Mouse (Mus musculus): ENCODE data around the gene Gpr37.

Gene Gpr37

DNA sequence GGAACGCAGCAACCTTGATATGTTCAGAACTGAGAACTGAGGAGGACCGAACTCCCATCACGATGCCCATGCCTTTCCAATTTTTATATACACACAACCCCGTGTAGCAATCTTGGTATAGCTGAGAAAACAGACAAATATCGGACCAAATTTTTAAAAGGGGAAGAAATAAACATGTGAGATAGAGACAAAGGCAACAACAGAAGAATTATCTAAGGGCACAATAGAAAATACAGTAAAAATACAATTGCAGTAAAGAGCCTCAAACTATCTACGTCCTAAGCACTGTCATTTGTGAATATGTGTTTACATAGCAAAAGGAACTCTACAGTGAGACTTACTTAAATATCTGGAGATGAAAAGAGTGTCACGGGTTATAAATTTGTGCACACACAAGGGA lies at the start of gene Gpr37:
TSS of gene Gpr37 (minus strand) at position 101 of the 400 bp plus-strand sequence.
- peak in 1 of 2 experiments; percentile 10 for DNase-seq (ENCODE audit: low spot score in 2 of 2)

DNA sequence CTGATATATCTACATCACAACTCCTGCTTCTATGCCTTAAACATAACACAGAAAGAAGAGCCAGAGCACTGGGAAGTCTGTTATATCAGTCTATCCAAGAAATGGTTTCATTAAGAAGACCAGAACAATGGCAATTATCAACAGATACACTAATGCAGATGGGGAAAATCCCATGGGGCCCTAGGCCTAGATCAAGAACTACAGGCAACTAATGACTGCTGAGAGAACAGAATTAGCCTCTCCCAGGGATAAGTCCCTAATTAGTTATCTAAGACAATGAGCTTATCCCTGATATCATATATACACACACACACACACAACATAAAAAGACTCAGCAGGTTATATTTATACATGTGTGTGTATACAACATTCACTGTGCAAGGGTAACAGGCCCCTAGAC lies 46.0 kb upstream of the Gpr37 start:
- DNase-seq (ENCODE audit: low spot score in 2 of 2) = no peak

DNA sequence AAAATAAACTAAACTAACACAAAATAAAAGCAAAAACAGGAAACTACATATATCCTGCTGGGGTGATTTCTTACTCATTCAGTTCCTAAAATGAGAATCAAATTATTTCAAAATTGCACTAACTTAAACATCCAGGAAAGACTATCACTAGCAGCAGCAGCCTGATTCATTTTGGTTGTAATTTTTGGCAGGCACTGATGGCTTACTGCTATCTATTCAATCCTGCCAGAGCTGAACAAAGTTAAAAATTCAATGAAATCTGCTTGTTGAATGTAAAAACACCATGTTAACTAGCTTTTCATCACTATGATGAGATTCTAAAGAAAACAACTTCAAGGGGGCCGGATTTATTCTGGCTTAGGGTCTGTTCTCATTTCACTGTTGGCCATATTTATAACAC lies 36.0 kb upstream of the Gpr37 start:
- no peak for DNase-seq (ENCODE audit: low spot score in 2 of 2)

DNA sequence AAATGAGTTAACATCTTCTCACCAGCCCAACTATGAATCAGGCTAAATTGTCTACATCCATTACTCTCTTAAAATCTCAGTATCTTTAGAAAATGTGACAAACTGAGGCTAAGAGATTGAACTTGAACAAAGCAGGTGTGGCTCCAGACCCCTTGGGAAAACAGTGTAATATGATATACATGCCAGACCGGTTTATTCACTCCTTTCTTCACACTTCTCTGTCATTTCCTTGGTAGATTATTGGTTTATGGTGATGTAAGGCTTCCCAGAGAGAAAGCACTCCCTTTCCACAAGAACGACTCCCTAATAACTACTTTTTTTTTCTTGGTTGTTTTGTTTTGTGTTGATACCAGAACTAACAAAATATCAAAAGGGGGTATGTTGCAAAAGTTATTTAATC lies 20.1 kb upstream of the Gpr37 start:
- DNase-seq (ENCODE audit: low spot score in 2 of 2) = no peak

DNA sequence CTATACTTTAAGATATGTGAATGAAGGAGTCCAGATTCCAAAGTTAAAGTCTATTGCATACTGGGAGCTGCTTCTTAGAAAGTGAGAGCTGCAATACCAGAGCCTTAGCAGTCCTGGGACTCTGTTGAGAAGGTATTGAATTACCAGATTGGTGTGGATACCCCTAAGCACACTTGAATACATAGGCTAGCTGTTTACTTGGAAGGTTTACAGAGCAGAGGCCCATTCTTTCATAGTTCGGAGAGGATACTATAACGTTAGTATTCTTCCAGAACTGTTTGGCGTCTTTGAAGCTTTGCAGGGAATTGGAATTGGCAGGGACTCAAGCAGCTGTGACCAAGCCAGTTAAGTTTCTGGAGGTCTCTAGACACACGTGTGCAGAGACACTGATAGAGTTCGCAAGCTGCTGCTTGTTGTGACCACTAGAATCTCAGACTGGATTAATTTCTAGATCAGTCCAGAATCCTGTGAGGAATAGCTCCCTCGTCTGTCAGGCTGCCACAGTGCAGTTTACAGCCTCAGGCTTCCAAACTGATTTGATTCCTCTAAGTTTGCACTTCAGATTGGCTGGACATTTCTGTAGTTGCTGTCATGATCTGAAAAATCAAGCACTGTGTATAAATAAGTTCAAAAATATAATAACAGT lies 18.8 kb upstream of the Gpr37 start:
- peak; percentile 81 to 82 for DNase-seq (ENCODE audit: low spot score in 2 of 2)

DNA sequence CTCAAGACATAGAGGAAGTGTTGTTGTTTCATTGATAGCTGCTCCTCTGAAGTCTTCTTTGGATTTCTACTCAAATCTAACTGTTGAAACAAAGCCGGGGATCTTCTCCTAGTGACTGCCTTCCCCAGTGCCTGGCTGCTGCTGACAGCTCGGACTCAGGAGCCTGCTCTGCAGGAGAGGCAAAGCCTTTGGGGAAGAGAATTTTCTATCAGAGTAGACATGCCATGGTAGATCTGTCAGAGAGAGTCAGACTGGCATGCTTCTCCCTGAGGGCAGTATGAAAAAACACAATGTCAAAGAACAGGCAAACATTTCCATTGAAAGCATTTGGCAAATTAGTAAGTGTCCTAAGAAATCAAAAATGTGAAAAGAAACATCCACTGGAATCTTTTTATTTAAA lies 9.4 kb upstream of the Gpr37 start:
- DNase-seq (ENCODE audit: low spot score in 2 of 2) = no peak

DNA sequence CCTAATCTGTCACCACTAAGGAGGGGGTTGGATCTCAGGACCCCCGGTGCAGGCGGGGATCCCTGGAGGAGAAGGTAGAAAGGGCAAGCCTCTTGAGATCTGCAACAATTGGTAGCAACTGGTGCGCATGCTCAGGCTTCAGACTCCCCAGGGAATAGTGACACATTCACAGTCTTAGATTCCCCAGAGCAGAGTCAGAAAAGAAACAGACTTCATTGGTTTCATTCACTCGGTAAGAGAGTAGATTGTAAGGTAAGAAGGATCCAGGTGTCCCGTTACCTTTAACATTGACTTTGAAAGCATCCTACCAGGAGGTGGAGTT lies 284 bp downstream of the Gpr37 start:
- peak in 1 of 2 experiments; percentile 70 for DNase-seq (ENCODE audit: low spot score in 2 of 2)

DNA sequence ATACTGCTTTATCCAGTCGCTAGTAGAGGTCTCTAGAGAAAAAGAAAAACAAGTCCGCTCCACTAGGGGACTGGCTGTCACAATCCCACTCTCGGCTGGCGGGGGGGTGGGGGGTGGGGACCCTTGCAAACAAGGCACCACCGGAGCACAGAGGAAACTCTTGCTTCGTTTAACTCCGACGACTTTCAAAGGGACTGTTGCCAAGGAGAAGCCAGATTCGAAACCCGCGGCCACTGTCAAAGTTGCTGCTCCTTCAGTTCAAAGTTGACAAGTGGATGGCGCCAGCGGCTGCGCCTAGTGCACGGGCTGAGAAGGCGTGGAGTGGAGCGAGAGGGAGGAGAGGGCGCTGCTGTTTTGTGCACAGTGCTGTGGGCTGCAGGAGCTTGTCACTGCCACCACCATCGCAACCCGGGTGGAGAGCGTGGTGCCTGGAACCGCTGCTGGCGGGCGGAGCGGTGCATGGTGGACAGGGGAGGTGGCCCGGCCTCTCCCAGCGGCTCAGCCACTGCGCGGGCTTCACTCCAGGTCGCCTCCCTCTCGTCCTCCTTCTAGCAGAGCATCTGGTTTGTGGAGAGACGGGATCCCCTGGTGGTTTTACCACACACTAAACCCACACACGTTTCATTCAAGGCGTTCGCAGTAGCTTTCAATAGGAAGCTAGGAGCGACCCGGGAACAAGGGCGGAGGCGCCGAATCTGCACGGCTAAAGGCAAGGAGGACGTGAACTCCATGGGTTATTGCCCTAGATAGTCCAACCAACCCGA lies 827 bp downstream of the Gpr37 start:
- DNase-seq (ENCODE audit: low spot score in 2 of 2) = peak; percentile 61 to 75

DNA sequence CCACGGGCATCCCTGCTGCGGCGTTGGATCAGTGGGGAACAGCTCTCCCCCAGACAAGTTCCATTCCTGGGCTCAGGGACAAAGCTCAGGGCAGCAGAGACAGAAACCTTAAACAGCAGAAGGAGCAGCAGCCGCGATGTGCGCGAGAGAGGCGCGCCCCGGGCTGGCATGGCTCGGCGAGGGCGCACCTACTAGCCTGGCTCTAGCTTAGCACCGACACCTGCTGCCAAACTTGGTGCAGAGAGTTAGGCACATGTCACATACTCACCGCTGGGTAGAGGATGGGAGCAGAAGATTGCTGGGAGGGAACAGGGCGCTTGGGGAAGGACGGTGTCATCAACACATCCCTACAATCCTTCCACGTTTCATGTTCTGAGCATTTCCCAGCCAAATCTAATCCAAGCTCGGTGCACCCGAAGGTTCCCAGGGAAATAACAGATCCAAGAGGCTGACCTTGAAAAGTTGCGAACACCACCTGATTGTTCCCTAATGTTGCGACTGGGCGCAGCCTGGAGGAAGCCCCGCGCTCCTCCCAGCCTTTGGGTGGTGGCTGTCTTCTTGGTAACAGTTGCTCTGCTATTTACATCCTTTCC lies 1.5 kb downstream of the Gpr37 start:
- DNase-seq (ENCODE audit: low spot score in 2 of 2) = peak; percentile 39 to 56

DNA sequence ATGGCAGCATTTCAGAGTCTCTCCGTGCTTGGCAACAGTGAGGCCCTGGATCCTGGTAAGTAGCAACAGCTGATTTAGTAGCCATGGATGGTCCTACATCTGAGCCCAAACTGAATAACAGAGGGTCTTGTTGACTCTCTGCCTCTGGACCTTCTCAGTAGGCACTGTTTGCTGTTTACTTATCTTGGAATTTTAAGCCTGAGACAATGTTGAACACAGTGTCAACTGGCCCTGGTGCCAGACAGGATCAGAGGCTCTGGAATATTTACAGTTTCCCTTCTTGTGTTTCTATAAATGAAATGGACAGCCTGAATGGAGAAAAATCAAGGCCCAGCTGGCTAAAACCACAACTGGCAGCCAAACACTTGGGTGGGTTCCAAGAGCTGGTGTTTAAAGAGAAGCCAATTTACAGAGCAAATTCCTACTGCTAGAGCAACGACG lies 3.7 kb downstream of the Gpr37 start:
- peak; percentile 23 to 30 for DNase-seq (ENCODE audit: low spot score in 2 of 2)

DNA sequence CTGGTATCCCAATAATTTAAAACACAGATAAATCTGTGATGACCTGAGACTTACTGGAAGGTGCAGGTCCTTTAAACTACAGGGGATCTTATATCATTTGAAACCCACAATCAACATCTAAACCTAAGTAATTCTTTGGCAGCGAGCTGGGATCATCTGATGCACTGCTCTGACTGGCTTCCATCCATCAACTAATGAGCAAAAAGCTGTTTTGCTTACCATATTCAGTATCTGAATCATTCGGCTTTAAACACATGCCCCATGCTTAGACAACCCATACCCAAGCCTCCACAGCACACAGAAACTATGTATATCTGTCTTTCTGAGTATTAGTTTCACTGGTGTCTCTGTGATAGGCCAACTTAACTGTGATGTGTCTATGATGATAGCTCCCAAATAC lies 6.1 kb downstream of the Gpr37 start:
- DNase-seq (ENCODE audit: low spot score in 2 of 2) = no peak

DNA sequence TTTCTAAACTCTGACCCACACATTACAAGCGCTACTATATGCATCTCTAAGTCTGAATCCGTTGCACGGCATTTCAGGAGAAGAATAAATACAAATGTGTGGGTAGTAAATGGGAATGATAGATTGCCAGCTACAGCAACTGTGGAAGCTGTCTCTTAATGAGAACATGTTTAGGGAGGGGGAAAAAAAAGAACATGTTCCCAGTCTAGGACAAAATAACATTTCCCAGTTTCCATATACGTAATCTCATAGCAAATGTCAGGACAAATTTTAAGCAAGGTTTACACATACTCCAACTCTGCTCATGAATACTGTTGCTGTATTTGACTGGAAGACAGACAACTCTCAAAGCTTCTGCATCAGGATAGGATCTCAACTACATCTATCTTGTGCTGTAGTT lies 15.4 kb downstream of the Gpr37 start:
- DNase-seq (ENCODE audit: low spot score in 2 of 2) = no peak

DNA sequence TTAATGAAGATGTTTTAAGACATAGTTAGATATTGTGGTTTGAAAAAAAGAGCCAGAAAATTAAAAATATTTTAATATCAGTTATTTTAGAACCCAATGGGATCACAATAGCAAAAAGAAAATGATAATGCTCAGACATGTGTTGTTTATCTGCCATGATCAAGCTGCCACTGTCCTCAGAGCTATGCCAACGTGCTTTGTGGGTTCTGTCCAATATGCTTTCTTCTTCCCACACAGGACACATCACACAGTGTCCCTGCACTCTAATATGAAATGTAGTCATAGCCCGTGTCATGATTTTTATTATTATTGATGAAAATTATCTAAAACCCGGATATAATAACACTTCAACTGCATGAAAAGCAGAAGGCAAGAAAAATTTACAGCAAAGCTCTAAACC lies 16.7 kb downstream of the Gpr37 start:
- DNase-seq (ENCODE audit: low spot score in 2 of 2) = no peak

DNA sequence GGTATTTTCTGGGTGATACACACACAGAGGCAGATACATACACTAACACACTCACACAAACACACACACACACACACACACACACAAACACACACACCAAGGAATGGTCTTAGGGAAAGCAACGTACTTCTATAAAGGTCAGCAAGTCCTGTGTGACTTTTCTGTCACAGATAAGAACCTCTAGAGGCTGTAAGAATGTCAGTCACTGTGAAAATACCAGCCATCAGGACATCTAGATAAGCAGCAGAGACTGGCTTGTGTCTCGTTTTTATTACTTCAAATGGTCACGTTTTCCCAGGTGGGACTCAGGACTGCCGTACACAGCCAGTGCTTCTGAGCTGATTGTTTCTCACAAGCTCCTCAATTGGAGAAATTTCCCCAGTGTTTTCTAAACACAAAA lies 20.4 kb downstream of the Gpr37 start:
- no peak for DNase-seq (ENCODE audit: low spot score in 2 of 2)

DNA sequence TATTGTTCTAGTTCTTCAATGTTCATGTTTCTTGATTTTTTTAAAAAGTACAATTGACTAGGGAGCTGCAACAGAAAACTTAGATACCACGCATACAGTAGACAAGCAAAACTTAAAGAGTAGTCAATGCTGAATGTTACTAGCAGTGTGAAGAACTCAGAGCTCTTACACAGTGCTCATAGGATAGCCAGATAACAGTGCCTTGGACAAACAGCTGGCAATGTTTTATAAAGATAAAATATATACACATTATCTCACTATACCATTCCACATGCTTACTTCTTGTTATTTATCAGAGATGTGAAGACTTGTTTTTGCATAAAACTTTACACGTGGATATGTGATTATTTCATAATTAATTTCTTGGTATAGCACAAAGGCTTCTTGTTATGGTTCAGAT lies 26.6 kb downstream of the Gpr37 start:
- DNase-seq (ENCODE audit: low spot score in 2 of 2) = no peak

DNA sequence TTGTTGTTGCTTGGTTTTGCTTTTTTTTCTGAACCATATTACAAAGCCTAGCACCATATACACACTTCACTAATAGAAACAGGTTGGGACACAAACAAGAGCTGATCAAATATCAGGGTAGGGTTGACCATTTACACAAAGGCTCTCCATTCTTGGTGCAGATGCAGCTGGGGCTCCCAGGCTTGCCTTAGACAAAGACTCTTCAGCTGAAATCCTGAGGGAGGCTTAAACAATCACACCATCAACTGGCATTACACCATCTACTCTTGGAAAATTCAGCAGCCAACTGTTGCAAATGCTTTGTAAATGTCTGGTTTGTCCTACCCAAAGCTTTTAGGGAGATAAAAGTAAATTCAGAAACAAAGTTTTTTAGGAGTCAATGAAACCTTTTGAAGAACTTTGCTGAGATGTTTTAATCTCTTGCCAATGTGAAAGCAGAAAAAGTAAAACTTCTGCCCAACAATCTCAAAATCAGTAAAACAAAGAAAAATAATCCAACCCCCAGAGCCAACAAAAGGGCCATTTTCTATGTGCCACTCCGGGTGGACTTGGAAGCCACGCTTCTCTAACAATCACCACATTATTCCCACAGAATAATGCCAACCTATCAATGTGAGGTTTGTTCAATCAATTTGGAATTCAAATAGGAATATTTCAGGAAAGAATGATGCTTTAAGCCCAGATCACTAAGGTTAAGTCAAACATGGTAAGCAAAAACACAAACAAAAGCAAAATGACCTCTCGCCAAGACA lies 30.4 kb downstream of the Gpr37 start:
- no peak for DNase-seq (ENCODE audit: low spot score in 2 of 2)

Data from right cerebral cortex, adult 2 months (tissue).